Mouse (Mus musculus): ENCODE measurements around the gene Rai1. TPM values are rescaled to one million over a fixed set of nuclear protein-coding genes. Genes with fewer than 3 reads are reported as not detected.
A peak's percentile ranks its signal among the peaks of the same experiment; 100 is the strongest.

Rai1 gene
- total RNA-seq, 1 experiment from 2014 or later: 4.6 TPM

DNA sequence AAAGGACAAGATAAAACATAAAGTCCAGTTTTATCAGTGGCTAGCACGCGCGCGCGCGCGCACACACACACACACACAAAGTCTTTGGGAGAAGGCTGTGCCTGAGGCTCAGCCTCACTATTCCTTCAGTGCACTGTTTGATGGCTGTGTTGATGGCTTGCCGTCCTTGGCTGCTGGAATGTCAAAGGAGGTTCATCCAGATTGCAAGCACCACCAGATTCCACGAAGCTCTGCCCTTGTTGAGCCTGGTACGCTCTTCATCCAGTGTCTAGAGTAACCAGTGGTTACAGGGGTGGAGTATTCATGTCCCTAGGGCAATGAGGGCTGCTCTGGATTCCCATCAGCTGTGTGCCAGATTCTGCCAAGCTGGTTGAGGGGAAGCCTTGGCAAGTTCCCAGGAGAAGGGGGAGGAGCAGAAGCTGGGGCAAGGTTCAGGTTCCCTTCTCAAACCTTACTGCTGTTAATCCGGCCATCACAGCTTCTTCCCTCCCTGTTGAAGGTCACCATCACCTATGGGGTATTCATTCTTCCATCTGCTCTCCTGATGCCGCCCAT is 77.4 kb downstream of the Rai1 start:
- ATAC-seq (replicated peaks; ENCODE audit: insufficient number of reproducible peaks, low FRiP score, low TSS enrichment, poor library complexity, severe bottlenecking): no peak

DNA sequence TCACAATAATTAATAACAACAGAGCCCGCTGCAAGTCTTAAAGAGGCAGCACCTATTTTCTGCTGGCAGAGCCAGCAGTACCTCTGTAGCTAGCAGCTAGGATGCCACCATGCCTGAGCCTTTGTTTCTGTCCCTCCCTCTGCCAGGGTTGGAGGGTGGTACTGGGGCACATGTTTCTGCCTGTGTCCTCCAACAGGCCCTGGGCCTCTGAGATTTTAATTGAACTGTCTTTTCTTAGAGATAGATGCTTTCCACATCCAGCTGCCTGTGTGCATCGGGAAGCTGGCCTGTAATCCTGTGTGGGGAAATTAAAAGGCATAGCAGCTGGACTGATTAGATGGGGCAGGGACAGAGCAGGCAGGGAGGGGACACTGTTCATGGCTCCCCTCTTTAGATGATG is 77.9 kb downstream of the Rai1 start:
- ATAC-seq (replicated peaks; ENCODE audit: insufficient number of reproducible peaks, low FRiP score, low TSS enrichment, poor library complexity, severe bottlenecking): no peak

DNA sequence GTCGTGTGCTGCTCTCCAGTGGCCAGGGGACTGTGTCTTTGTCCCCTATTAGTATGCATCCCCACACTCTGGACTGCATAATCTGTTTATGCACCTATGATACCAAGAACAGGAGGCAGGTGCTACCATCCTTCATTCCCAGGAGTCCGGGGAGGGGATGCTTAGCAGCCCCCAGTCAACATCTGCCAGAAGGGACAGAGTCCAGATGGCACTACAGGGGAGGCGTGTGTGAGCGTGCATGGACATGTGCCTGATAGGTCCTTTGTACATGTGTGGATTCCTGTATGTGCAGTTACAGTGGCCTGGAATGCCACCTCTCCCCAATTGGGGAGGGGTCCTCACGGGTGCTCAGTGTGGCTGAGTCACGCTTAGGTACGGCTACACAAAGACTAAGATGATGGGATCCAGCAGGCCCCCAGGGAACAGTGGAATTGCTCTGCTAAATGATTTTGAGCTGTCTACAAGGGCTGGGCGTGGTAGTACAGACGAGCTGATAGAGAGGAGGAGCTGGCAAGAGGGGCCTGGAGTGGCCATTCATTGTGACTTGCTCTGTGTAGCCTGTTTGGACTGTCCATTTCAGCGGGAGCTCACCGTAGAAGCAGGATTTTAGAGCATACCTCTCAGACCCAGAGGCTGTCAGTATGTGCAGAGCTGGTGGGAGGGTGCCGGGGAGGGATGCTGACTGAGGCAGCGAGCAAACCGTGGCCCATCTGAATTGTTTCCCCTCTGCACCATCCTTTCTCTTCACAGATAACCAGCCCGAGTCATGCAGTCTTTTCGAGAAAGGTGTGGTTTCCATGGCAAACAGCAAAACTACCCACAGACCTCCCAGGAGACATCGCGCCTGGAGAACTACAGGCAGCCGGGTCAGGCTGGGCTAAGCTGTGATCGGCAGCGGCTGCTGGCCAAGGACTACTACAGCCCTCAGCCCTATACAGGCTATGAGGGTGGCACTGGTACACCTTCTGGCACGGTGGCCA is 79.8 kb downstream of the Rai1 start:
- ATAC-seq (replicated peaks; ENCODE audit: insufficient number of reproducible peaks, low FRiP score, low TSS enrichment, poor library complexity, severe bottlenecking): no peak; the same call in 1 of the 2 replicates

DNA sequence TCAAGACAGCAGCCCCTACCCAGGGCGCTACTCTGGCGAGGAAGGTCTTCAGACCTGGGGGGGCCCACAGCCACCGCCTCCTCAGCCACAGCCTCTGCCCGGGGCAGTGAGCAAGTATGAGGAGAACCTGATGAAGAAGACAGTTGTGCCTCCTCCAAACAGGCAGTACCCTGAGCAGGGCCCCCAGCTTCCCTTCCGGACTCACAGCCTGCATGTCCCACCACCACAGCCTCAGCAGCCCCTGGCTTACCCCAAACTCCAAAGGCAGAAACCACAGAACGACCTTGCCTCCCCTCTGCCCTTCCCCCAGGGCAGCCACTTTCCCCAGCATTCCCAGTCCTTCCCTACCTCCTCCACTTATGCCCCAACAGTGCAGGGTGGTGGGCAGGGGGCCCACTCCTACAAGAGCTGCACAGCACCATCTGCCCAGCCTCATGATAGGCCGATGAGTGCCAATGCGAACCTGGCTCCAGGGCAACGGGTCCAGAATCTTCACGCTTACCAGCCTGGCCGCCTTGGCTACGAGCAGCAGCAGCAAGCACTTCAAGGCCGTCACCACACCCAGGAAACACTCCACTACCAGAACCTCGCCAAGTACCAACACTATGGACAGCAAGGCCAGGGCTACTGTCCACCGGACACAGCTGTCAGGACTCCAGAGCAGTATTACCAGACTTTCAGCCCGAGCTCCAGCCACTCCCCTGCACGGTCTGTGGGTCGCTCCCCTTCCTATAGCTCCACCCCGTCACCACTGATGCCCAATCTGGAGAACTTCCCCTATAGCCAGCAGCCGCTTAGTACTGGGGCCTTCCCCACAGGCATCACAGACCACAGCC is 80.8 kb downstream of the Rai1 start:
- peak; percentile 82 for ATAC-seq (replicated peaks; ENCODE audit: insufficient number of reproducible peaks, low FRiP score, low TSS enrichment, poor library complexity, severe bottlenecking)

DNA sequence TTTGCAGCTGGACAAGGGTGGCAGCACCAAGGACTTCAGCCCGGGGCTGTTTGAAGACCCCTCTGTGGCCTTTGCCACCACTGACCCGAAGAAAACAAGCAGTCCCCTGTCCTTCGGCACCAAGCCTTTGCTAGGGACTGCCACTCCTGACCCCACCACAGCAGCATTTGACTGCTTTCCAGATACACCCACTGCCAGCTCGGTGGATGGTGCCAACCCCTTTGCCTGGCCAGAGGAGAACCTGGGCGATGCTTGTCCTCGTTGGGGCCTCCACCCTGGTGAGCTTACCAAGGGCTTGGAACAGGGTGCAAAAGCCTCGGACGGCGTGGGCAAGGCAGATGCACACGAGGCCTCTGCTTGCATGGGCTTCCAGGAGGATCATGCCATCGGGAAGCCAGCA is 82.3 kb downstream of the Rai1 start:
- ATAC-seq (replicated peaks; ENCODE audit: insufficient number of reproducible peaks, low FRiP score, low TSS enrichment, poor library complexity, severe bottlenecking): no peak

DNA sequence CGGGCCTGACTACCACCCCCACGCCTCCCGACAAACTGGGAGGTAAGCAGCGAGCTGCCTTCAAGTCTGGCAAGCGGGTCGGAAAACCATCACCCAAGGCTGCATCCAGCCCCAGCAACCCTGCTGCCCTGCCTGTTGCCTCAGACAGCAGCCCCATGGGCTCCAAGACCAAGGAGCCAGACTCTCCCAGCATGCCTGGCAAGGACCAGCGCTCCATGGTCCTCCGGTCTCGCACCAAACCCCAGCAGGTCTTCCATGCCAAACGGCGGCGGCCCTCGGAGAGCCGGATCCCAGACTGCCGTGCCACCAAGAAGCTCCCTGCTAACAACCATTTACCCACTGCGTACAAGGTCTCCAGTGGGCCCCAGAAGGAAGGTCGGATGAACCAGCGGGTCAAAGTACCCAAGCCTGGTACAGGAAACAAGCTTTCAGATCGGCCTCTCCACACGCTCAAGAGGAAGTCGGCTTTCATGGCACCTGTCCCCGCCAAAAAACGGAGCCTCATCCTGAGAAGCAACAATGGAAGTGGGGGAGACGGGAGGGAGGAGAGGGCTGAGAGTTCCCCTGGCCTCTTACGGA is 83.6 kb downstream of the Rai1 start:
- no peak for ATAC-seq (replicated peaks; ENCODE audit: insufficient number of reproducible peaks, low FRiP score, low TSS enrichment, poor library complexity, severe bottlenecking)

DNA sequence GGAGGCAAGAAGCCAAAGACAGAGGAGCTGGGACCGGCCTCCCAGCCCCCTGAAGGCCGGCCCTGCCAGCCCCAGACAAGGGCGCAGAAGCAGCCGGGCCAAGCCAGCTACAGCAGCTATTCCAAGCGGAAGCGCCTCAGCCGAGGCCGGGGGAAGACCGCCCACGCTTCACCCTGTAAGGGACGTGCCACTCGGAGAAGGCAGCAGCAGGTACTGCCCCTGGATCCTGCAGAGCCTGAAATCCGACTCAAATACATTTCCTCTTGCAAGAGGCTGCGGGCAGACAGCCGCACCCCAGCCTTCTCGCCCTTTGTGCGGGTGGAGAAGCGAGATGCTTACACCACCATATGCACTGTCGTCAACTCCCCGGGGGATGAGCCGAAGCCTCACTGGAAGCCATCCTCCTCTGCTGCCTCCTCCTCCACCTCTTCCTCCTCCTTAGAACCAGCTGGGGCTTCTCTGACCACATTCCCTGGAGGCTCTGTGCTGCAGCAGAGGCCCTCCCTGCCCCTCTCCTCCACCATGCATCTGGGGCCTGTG is 84.8 kb downstream of the Rai1 start:
- ATAC-seq (replicated peaks; ENCODE audit: insufficient number of reproducible peaks, low FRiP score, low TSS enrichment, poor library complexity, severe bottlenecking): no peak

DNA sequence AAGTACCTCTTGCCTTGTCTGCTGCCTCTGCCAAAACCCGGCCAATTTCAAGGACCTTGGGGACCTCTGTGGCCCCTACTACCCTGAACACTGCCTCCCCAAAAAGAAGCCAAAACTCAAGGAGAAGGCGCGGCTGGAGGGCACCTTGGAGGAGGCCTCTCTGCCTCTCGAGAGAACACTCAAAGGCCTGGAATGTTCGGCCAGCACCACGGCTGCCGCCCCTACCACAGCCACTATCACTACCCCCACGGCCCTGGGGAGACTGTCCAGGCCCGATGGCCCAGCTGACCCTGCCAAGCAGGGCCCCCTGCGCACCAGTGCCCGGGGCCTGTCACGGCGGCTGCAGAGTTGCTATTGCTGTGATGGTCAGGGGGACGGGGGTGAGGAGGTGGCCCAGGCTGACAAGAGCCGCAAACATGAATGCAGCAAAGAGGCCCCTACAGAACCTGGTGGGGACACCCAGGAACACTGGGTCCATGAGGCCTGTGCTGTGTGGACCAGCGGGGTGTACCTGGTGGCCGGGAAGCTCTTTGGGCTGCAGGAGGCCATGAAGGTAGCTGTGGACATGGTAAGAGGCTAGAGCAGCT is 85.3 kb downstream of the Rai1 start:
- no peak for ATAC-seq (replicated peaks; ENCODE audit: insufficient number of reproducible peaks, low FRiP score, low TSS enrichment, poor library complexity, severe bottlenecking)

DNA sequence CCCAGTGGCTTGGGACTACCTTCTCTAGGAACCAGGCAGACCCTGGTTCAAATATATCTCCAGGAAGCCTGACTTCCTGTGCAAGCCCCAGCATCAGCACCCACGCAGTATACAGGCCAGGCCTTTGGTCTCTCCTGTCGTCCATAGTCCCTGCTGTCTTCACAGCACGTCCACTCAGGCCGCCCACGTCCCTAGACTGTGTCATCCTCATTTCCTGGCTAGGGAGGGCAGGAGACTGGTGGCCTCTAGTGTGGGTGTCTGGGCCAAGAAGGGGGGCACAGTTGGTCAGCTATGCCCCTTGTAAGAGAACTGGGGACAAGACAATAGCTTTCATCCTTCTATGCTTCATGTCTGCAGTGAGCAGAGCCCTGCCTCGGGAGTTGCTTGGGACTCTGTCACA is 87.7 kb downstream of the Rai1 start:
- no peak for ATAC-seq (replicated peaks; ENCODE audit: insufficient number of reproducible peaks, low FRiP score, low TSS enrichment, poor library complexity, severe bottlenecking)

DNA sequence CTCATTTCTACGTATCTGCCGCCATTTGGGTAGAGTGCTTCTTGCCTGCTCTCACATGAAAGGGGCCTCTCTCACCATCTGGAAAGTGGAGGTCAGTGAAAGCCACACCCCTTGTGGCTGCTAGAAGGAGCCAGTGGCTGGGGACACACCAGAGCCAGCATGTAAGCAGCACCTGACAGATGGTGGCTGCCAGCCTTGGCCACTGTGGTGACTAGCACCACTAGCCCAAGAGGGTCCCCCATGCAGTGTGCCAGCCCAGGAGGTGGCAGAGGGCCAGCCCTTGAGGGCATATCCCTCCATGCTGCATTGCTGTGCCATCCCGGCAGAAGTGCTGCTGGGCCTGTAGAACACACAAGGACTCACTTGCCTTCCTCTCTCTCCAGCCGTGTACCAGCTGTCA is 88.7 kb downstream of the Rai1 start:
- no peak for ATAC-seq (replicated peaks; ENCODE audit: insufficient number of reproducible peaks, low FRiP score, low TSS enrichment, poor library complexity, severe bottlenecking)

DNA sequence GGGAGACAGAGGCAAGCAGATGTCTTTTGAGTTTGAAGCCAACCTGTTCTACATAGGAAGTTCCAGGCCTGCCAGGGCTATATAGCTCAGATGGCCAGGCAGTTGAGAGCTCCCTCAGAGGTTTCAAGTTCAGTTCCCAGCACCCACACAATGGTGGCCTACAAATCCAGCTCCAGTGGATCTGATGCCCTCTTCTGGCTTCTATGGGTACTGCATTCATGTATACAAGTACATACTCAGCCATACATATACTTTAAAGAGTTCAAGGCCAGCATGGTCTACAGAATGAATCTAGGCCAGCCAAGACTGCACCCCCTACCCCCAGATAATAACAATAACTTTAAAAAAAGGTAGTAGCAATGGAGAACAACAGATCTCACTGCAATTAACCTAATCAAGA is 90.3 kb downstream of the Rai1 start:
- no peak for ATAC-seq (replicated peaks; ENCODE audit: insufficient number of reproducible peaks, low FRiP score, low TSS enrichment, poor library complexity, severe bottlenecking)

DNA sequence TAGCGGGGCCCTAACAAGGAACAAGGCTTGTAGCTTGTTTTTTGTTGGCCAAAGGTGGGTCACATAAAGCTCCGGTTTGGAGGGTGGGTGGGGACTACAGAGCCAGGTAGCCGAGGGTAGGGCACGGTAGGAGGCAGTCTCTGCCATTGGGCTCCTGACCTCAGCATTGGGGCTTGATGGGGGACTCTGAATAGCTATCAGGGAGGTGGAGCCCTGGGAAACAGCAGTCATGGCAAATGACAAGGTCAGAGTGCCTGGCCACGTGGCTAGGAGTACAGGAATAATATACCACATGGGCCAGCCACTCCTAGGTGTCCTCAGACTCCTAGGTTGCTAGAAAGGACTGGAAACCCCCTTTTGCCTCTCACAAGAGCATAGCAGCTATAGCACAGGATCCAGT is 91.5 kb downstream of the Rai1 start:
- ATAC-seq (replicated peaks; ENCODE audit: insufficient number of reproducible peaks, low FRiP score, low TSS enrichment, poor library complexity, severe bottlenecking): no peak

DNA sequence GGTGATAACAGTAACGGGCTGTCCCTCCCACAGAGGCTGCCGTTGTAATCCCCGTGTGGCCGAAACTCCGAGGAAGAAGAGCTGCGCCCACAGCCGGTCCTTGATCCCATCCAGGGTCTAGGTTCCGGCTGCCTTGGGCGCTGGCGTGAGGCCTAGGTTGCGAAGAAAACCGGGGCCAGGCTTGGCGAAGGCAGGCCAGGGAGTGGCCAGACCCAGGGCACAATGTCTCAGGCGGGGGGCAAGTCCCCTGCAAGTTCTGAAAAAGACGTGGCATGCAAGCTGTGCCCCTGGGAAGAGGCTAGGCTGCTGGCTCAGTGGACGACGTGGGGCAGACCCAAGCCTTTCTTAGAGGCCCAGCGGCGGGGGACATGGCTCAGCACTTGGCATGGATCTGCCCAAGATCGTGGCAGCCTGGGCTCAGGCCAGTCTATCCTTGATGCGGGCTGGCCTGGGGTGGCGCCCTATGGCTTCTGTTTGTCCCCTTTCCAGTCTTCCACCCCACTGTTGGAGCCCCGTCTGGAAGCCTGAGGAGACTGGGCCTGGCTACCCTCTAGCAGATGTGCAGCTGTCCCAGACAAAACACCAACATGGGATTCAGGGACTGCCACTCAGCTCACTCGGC is 93.3 kb downstream of the Rai1 start:
- no peak for ATAC-seq (replicated peaks; ENCODE audit: insufficient number of reproducible peaks, low FRiP score, low TSS enrichment, poor library complexity, severe bottlenecking)

DNA sequence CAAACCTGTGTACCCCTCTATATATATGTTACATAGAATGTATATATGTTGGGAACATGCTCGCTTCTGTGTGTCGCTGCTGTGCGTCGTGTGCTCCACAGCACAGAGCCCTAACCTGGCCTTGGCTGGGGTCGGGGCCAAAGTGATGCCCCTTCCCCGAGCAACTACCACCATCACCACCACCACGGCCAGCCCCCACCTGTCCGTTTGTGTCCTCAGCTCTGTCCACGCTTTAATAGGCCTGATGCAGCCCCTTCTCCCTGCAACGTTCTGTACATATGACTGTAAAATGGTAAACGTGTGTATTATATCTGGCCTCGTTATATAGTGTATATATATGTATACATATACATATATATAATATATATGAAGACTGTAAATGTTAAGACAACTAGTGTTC is 93.8 kb downstream of the Rai1 start:
- ATAC-seq (replicated peaks; ENCODE audit: insufficient number of reproducible peaks, low FRiP score, low TSS enrichment, poor library complexity, severe bottlenecking): no peak

DNA sequence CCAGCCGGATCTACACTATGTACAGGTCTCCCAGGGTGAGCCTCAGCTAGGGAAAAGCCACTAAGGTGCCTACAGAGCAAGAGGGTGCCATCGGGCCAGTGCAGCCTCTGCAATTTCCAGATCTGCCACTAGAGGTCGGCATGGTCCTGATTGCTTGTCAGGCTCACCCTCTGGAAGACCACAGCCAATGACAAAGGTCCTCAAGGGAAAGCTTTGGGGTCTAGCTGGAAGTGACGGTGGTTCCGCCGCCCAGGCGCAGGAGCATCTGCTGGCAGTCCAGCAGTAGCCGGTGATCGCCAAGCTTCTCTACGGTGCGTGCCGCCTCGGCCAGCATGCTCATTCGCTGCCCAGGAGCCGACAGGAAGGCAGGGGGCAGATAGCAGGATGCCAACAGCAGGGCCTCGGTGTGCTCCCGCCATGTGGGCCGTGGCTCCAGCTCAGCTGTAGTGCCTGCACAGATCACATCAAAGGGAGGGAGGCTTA is 94.9 kb downstream of the Rai1 start:
- ATAC-seq (replicated peaks; ENCODE audit: insufficient number of reproducible peaks, low FRiP score, low TSS enrichment, poor library complexity, severe bottlenecking): peak; percentile 71

DNA sequence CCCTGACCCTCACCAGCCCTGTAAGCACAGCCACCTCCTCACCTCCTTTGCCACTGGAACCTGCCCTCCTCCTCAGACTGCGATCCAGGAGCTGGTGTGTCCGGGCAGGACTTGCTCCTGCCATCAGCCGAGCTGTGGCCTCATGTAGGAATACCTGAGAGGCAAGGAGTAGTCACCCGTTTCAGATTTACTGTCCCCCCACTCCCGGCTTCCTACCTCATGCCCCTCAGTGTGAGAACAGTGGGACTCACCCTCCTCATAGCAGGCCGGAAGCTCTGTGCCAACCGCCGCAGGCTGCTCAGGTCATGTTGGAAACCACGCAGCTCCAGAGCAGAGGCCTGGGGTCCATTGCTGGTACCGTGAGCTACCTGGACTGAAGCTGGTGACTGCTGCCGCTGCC is 95.6 kb downstream of the Rai1 start:
- no peak for ATAC-seq (replicated peaks; ENCODE audit: insufficient number of reproducible peaks, low FRiP score, low TSS enrichment, poor library complexity, severe bottlenecking)

DNA sequence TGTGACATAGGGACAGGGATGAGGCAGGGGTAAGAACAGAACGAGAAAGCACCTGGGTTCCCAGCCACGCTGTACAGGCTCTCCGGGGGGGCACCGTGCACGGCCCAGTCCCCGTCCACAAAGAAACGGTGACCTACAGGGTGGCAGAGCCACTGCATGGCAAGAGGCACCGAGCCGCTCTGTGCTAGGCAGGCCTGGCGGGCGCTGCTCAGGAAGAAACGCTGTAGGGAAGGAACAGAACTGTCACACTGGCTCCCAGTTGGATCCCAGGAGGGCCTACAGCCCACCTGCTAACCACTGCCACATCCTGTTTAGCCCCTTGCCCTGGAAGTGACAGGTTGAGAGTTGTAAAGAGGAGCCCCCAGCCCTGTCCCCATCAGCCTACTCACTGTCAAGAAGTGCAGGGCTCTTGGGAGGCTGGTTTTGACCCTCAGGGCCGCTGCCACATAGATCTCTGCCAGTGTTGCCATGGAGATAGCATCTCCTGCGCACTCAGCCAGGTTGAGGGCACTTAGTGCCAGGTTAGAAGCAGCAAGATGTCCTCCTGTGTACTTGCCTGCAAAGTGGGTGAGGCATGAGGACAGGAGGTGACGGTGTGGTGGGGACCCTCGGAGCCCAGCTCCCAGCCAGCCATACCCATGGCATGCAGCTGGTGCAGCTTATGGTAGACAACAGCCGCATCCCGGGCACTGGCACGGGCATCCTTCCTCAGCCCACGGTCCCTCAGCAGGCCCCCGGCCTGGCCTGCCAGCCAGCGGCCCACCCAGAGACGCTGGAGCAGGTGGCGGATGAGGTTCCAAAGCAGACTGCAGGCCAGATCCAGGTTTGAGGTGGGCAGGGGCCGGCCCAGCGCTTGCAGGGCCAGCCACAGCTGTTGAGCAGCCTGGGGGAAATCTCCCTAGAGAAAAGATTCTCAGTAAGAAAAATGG is 98.2 kb downstream of the Rai1 start:
- no peak for ATAC-seq (replicated peaks; ENCODE audit: insufficient number of reproducible peaks, low FRiP score, low TSS enrichment, poor library complexity, severe bottlenecking)
